Mouse (Mus musculus) midbrain, embryonic 10.5 days (tissue): ENCODE results near the gene Platr25. TPM values are rescaled to one million over a fixed set of nuclear protein-coding genes. Genes with fewer than 3 reads are reported as not detected.
"Not testable (repeated sequence)": the region's sequence is repeated elsewhere in the genome, so short reads cannot be mapped to it uniquely, and the experiment has no call there.

Experiments
- DNase-seq: peaks from one replicate; pipeline ENCODE4 v3.0.0-alpha.2; 2017; ENCODE audit warnings: low spot score
- H3K27ac ChIP-seq: fragments of 300-500 bp; sonication (generic); replicated peaks from 2 replicates; pipeline ENCODE4 v1.5.1; 2016; ENCODE audit warnings: mild to moderate bottlenecking
- H3K27me3 ChIP-seq: fragments of 300-500 bp; sonication (generic); 2 replicates; pipeline ENCODE4 v1.6.1; 2016; ENCODE audit warnings: low read depth, mild to moderate bottlenecking; ENCODE audit not compliant: poor library complexity, severe bottlenecking
- H3K36me3 ChIP-seq: fragments of 300-500 bp; sonication (generic); 2 replicates; pipeline ENCODE4 v1.6.1; 2016; ENCODE audit warnings: mild to moderate bottlenecking, moderate library complexity
- H3K4me1 ChIP-seq: fragments of 300-500 bp; sonication (generic); 2 replicates; pipeline ENCODE4 v1.6.1; 2016
- H3K4me3 ChIP-seq: fragments of 300-500 bp; sonication (generic); 2 replicates; pipeline ENCODE4 v1.5.1; 2016; ENCODE audit warnings: mild to moderate bottlenecking, moderate library complexity
- H3K9me3 ChIP-seq: fragments of 300-500 bp; sonication (generic); replicated peaks from 2 replicates; pipeline ENCODE4 v1.6.1; 2016; ENCODE audit warnings: mild to moderate bottlenecking
- WGBS: fragments of 180-500 bp; shearing (Covaris S2); methylation state at CpG from one replicate; pipeline ENCODE4 v1.1.7; 2016; 5-methylcytosine and 5-hydroxymethylcytosine counted together
- microRNA counts: library from miRNA; unstranded; fragments of <30 nt; microRNA quantifications from one replicate; lab custom pipeline; 2017
- microRNA-seq: library from miRNA; unstranded; fragments of <30 nt; microRNA quantifications from one replicate; pipeline ENCODE4, GENCODE M21; 2017
- polyA plus RNA-seq: library from polyadenylated mRNA; unstranded; fragments of >200 nt; fragmentation: Nextera tagmentation; extraction: Ambion mirVana; gene quantifications from 2 replicates; pipeline ENCODE4 v1.2.1, GENCODE M21; 2016

Platr25 gene
- polyA plus RNA-seq, 1 experiment from 2014 or later: 31.7 TPM

- H3K4me1 ChIP-seq, H3K27me3 ChIP-seq: not testable (repeated sequence)
- Histone ChIP-seq H3K36me3 (peaks cover 16% of the 10 kb centered on the region), H3K9me3 (peaks cover 19% of the 10 kb centered on the region; the same call in 1 of the 2 replicates), H3K27ac (peak overlapping the region; percentile 83), H3K4me3 (peak overlapping the region; percentile 57)
- DNase-seq: peak; percentile 24
- 12% methylated on average over 7 of the region's 7 CpGs for WGBS
Observed at GRCm38 (mm10) chr13:62624277-62624665, 136.2 kb downstream of the Platr25 start.

- not testable (repeated sequence) for H3K27me3 ChIP-seq, H3K4me1 ChIP-seq
- WGBS: under 1% methylated on average over 15 of the region's 15 CpGs
- Histone ChIP-seq H3K27ac (peak within 1 kb of the TSS; percentile 83), H3K9me3 (peaks cover 23% of the 10 kb centered on the region; the same call in 1 of the 2 replicates), H3K36me3 (peaks cover 21% of the 10 kb centered on the region), H3K4me3 (peak within 1 kb of the TSS; percentile 57)
- peak; percentile 82 for DNase-seq
Observed at GRCm38 (mm10) chr13:62623577-62624276, 136.8 kb downstream of the Platr25 start, which contains the start of gene 6720489N17Rik. 6720489N17Rik (minus strand) TSS chr13:62624182.

MicroRNA genes within 50 kb of the gene (microRNA counts, 519-probe panel; counts per million panel counts)
- not detected for microRNA mmu-miR-713 (lab: Ali Mortazavi, UCI)

Small RNAs within 50 kb of the gene (microRNA-seq; reads per million reads assigned to microRNA genes)
- gene Gm24020 (not detected), gene Gm24588 (not detected), gene Mir713 (not detected)

Other genes starting within 250 kb of the Platr25 start
- not detected in 2 replicates for gene Zfp935, start 202.2 kb downstream of the Platr25 start, polyA plus RNA-seq
- gene Zfp934, start 189.5 kb downstream of the Platr25 start, polyA plus RNA-seq: 19.9 and 20.4 TPM in 2 replicates
- 16.1 and 16.8 TPM in 2 replicates for gene 6720489N17Rik, start 136.5 kb downstream of the Platr25 start, polyA plus RNA-seq
- gene Gm5141, start 25.1 kb upstream of the Platr25 start, polyA plus RNA-seq: 10.4 and 10.9 TPM in 2 replicates
- not detected in 2 replicates for gene Fbp2, start 97.7 kb upstream of the Platr25 start, polyA plus RNA-seq
- gene Fbp1, start 127.6 kb upstream of the Platr25 start, polyA plus RNA-seq: 0.10 TPM in 1 of 2 replicates, not detected in the other
- 28.5 and 33.9 TPM in 2 replicates for gene 2010111I01Rik, start 204.2 kb upstream of the Platr25 start, polyA plus RNA-seq